Mouse (Mus musculus) right cerebral cortex, adult 2 months (tissue): ENCODE results near the gene Vangl2.

ENCODE experiments used
- DNase-seq, 2 experiments: peaks; one replicate each; pipeline ENCODE4 v3.0.0; 2021 to 2022; ENCODE audit warnings: low spot score in 2 of 2

Vangl2 gene

GRCm38 (mm10) chr1:172029914-172030313, 1.7 kb upstream of the Vangl2 start:
- no peak for DNase-seq

GRCm38 (mm10) chr1:172027809-172028102, 488 bp downstream of the Vangl2 start:
- DNase-seq = no peak

GRCm38 (mm10) chr1:172027010-172027808, 1.0 kb downstream of the Vangl2 start:
- DNase-seq = peak; percentile 74 to 76

- no peak for DNase-seq
Observed at GRCm38 (mm10) chr1:172026201-172026901, 1.9 kb downstream of the Vangl2 start.

- DNase-seq = no peak
Observed at GRCm38 (mm10) chr1:172025201-172025904, 2.9 kb downstream of the Vangl2 start.

- DNase-seq = no peak
Observed at GRCm38 (mm10) chr1:172024140-172024895, 3.9 kb downstream of the Vangl2 start.

GRCm38 (mm10) chr1:172019863-172020521, 8.3 kb downstream of the Vangl2 start:
- peak in 1 of 2 experiments; percentile 36 for DNase-seq

- no peak for DNase-seq
Observed at GRCm38 (mm10) chr1:172019339-172019738, 8.9 kb downstream of the Vangl2 start.

- DNase-seq = no peak
Observed at GRCm38 (mm10) chr1:172018336-172019311, 9.6 kb downstream of the Vangl2 start.

GRCm38 (mm10) chr1:172017517-172018070, 10.7 kb downstream of the Vangl2 start:
- DNase-seq = no peak

- no peak for DNase-seq
Observed at GRCm38 (mm10) chr1:172016660-172017516, 11.4 kb downstream of the Vangl2 start.

- no peak for DNase-seq
Observed at GRCm38 (mm10) chr1:172016031-172016430, 12.2 kb downstream of the Vangl2 start.

GRCm38 (mm10) chr1:172015312-172015939, 12.8 kb downstream of the Vangl2 start:
- no peak for DNase-seq

GRCm38 (mm10) chr1:172014771-172015170, 13.5 kb downstream of the Vangl2 start:
- no peak for DNase-seq

- DNase-seq = peak; percentile 75 to 83
Observed at GRCm38 (mm10) chr1:172012030-172012429, 16.2 kb downstream of the Vangl2 start.

GRCm38 (mm10) chr1:172010042-172010824, 18.0 kb downstream of the Vangl2 start:
- DNase-seq = no peak

- no peak for DNase-seq
Observed at GRCm38 (mm10) chr1:172009406-172009805, 18.8 kb downstream of the Vangl2 start.

GRCm38 (mm10) chr1:172008351-172008750, 19.9 kb downstream of the Vangl2 start:
- DNase-seq = no peak
